Mouse (Mus musculus) Patski (cell line): Measurements from ENCODE around the gene Ick. TPM values are rescaled to one million over a fixed set of nuclear protein-coding genes. Genes with fewer than 3 reads are reported as not detected.

Experiments used
- ATAC-seq: fragments of 100-300 bp; one replicate; pipeline ENCODE4 v1.8.0; 2021
- CTCF ChIA-PET: fragments of 350-600 bp; sonication (Branson Sonifier 250); formaldehyde crosslinking; loops from one replicate; lab custom pipeline; 2022; ENCODE audit warnings: inconsistent platforms; lab: Charles Lee
- POLR2A ChIA-PET: fragments of 350-600 bp; sonication (Branson Sonifier 250); formaldehyde crosslinking; loops from one replicate; lab custom pipeline; 2022; ENCODE audit warnings: antibody characterized with exemption, inconsistent platforms; lab: Charles Lee
- DNase-seq: peaks from one replicate; pipeline ENCODE4 v3.0.0-alpha.2; 2011; ENCODE audit warnings: low read depth, low spot score
- H3K27me3 ChIP-seq: fragments of 371-371 bp; one replicate; pipeline ENCODE4 v1.5.1; 2021
- CTCF ChIP-seq: fragments of 100-300 bp; IDR thresholded peaks from one replicate; pipeline ENCODE4 v1.5.1; 2021
- in situ Hi-C: fragments of 300-500 bp; cut with MboI; formaldehyde crosslinking; loops from 3 replicates; pipeline ENCODE4 v1.11.1; 2018; ENCODE audit warnings: low pct_unique_long_range_greater_than_20kb, mixed read lengths
- polyA plus RNA-seq: library from polyadenylated mRNA; unstranded; gene quantifications from one replicate; pipeline ENCODE4 v1.2.3, GENCODE M21; 2021

Ick gene
- polyA plus RNA-seq, 1 experiment from 2014 or later: 19.0 TPM

DNA sequence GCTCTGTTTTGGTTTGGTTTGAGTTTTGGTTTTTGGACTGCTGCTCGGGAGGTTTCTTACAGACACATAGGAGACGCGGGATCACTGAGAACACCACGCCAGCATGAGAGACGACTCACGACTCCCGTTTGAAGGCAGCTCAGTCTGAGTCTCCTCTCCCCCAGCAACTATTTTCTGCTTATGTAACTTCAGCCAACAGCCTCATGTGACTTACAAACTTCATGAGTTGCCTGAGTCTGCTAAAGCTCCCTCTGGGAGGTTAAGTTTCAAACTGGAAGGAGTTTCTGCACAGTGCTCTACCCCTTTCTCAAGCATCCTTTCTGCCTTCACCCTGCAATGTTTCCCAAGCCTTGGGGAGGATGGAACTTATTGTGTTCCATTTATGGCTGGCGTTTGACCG is 76.7 kb downstream of the Ick start:
- no peak for TF ChIP-seq CTCF
- ChIA-PET POLR2A (no interaction called here), CTCF (no interaction called here)
- H3K27me3 ChIP-seq: no peaks in the 10 kb centered on the region
- DNase-seq: no peak
- no peak for ATAC-seq
- in situ Hi-C loops: no loop called here

DNA sequence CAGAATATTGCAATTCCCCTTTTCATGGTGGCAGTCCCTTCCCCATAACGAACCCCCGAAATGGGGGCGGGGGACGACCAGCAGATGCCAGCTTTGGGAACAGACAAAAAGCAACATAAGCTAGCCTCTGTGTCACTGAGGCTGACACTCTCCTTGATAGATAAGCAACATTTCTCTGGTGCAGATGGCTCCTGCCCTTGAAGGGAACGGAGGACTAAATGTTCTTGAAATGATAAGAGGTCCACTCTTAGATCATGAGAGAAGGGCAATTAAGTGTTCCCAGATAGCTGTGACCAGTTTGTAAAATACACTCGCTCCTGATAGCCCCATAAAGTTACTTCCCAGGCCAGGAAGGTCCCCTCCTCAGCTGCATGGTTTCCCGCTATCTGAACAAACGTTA is 79.9 kb downstream of the Ick start:
- POLR2A ChIA-PET: interaction anchor here (0.6 kb wide), 1 partner anchor 337 kb away, joined by 3 read pairs; no protein-coding TSS in a partner anchor
- ATAC-seq (no peak), DNase-seq (no peak)
- no peaks in the 10 kb centered on the region for H3K27me3 ChIP-seq
- CTCF ChIA-PET: no interaction called here
- no peak for TF ChIP-seq CTCF
- in situ Hi-C loops: no loop called here

DNA sequence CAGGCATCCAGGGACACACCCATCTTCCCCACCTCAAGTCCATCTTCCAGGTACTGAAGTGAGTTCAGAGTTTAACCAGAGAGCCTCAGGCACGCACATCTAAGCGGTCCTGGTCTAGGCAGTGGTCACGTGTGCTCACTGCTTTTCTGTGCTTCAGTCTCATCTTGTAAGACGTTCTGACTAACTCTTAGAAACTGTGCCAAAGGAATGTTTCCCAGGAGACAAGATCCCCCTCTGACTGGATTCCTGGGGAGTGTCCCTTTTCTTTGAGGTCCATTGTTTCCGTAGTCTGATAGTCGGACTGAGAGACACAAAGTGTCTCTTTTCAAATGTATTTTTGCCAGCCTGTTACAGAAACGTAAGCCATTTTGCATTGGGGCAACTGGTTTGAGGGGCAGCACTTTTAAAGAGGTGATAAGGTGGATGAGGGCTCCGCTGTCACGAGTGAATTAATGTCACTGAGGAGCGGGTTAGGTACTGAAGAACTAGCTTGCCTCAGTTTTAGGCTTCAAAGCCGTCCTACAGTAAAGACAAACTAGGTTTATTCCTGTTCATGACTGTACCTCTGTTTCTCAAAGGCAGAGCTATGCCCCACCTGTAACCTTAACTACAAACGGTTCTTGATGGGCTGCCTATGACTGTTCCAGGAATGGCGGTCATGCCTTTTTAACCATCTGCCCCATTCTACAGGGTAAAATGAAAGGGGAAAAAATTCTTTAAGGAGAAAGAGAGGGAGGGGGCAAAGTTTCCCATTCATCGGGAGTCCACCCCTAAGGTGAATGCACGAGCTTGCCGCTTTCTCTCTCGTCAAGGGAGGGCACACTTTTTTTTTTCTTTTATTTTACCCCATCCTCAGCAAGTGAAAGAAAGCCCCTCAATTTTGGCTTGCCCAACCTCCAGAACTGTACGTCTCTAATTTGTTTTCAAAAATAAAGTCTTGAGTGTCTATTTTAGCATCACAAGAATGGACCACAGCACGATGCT is 82.0 kb downstream of the Ick start:
- DNase-seq: peak; percentile 20
- in situ Hi-C loops: no loop called here
- CTCF ChIA-PET: interaction anchor here (2.2 kb wide), 1 partner anchor 9 kb away, joined by 7 read pairs; no protein-coding TSS in a partner anchor
- ATAC-seq: no peak
- POLR2A ChIA-PET: interaction anchor here (0.7 to 1.1 kb wide), 2 partner anchors 11 to 397 kb away, joined by 4 read pairs; partner anchors contain the start of gene Slc17a5
- TF ChIP-seq CTCF: no peak
- no peaks in the 10 kb centered on the region for H3K27me3 ChIP-seq

DNA sequence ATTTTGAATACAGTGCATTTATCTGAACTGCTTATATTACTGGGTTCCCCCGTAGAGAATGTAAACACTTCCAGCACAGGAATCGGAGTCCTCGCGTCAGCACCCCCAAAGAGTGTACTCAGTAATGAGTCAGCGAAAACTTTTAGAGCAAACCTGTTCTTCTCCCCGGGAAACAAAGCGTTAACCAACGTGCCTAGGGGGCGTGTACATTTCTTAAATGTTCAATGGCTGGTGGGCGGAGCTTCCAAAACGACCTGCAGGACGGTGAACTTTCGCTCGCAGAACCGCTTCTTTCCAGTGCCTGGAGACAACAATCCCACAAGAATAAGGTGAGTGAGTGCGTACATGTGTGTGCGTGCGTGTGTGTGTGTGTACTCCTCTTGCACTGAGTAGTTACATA is 82.7 kb downstream of the Ick start:
- ChIA-PET POLR2A (interaction anchor here (0.7 to 1.1 kb wide), 4 partner anchors 8 to 396 kb away, joined by 4 to 5 read pairs (median 4); partner anchors contain the start of gene Slc17a5), CTCF (interaction anchor here (1.2 to 2.2 kb wide), 2 partner anchors 9 to 16 kb away, joined by 4 to 7 read pairs; no protein-coding TSS in a partner anchor)
- no peaks in the 10 kb centered on the region for H3K27me3 ChIP-seq
- no peak for TF ChIP-seq CTCF
- in situ Hi-C loops: no loop called here
- ATAC-seq: no peak
- DNase-seq: no peak

DNA sequence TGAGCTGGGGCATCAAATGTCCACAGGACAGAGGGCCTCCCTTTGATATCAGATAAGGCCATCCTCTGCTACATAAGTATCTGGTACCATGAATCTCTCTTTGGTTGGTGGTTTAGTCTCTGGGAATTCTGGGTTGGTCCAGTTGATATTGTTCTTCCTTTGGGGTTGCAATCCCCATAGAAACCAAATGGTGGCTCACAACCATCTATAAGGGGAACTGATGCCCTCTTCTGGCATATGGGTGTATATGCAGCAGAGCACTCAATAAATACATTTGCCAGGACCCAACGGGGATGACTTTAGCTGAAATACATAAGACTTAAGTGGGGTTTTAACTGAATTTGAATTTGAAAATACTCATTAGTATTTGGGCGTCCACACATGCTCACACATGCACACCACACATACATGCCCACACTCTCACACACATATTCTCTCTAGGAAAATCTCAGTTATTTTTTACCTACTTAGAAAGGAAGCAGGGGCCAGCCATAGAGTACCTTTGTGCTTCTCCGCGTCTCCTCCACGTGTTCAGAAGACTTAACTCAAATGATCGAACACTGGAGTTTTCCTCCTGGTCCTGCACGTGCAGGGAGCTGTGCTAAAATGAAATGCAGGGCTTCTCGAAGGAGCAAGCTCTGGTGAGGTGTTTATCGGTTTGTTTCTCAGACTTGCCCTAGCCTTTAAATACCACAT is 85.1 kb downstream of the Ick start:
- ATAC-seq (peak; percentile 39), DNase-seq (peak; percentile 30)
- TF ChIP-seq CTCF: peak; percentile 95
- in situ Hi-C loops: no loop called here
- H3K27me3 ChIP-seq: no peaks in the 10 kb centered on the region
- ChIA-PET POLR2A (no interaction called here), CTCF (interaction anchor here (0.7 to 1.6 kb wide), 11 partner anchors 10 to 113 kb away, joined by 3 to 6 read pairs (median 4); partner anchors contain the start of gene Ick)

DNA sequence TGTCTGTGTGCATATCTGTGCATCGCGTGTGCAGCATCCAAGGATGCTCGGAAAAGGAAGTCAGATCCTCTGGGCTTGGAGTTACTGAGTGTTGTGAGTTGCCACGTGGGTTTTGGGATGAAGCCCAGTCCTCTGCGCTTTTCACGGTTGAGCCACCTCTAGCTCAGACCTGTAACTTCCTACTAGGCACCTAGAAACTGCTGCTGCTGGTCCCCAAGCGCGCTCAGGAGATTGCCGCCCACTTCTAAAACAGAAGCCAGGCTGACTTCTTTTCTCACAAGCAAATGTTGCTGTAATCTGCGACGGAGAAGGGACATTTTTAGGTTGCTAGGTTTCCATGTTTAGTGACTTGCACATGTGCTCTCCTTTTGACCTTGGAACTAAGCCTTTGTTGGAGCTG is 86.0 kb downstream of the Ick start:
- DNase-seq (no peak), ATAC-seq (no peak)
- TF ChIP-seq CTCF: no peak
- ChIA-PET POLR2A (no interaction called here), CTCF (interaction anchor here (0.7 to 1.6 kb wide), 8 partner anchors 19 to 112 kb away, joined by 3 to 6 read pairs (median 4); partner anchors contain the start of gene Ick)
- in situ Hi-C loops: no loop called here
- H3K27me3 ChIP-seq: no peaks in the 10 kb centered on the region

DNA sequence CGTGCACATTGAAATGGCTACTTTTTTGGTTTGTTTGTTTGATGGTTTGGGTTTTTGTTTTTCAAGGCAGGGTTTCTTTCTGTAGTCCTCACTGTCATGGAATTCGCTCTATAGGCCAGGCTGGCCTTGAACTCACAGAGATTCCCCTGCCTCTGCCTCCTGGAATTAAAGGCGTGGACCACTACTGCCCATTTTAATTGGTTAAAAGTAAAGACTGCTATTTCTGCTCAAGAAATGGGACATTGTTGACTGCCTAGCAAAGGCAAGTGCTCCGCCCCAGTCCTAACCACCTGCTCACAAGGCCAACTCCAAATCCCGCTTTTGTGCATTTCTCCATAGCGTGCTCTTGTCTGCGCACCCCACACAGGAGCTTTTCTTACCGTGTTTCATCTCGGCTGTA is 88.8 kb downstream of the Ick start:
- in situ Hi-C loops: no loop called here
- ChIA-PET CTCF (interaction anchor here (0.9 kb wide), 1 partner anchor 22 kb away, joined by 3 read pairs; no protein-coding TSS in a partner anchor), POLR2A (no interaction called here)
- DNase-seq (no peak), ATAC-seq (no peak)
- H3K27me3 ChIP-seq: no peaks in the 10 kb centered on the region
- no peak for TF ChIP-seq CTCF

DNA sequence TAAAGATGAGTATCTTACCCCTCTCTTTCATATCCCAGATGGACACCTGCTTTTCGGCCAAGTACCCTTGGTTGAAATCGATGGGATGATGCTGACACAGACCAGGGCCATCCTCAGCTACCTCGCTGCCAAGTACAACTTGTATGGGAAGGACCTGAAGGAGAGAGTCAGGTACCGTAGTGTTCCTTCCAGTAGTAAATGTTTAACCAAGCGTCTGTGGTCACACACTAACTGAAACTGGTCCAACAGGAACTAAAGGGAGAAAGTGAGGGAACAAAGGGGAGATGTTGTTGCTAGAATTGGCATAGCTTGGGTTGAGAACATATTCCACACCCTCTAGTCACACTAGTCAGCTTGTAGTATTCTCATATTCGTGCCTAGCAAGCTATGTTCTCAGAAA is 95.2 kb downstream of the Ick start:
- CTCF ChIA-PET: interaction anchor here (0.9 to 1.7 kb wide), 5 partner anchors 10 to 96 kb away, joined by 3 to 5 read pairs (median 3); no protein-coding TSS in a partner anchor
- DNase-seq (no peak), ATAC-seq (no peak)
- TF ChIP-seq CTCF: no peak
- in situ Hi-C loops: loop anchor here (25.0 kb wide), 1 partner anchor 108 kb away; the partner anchor contains the start of gene Omt2a
- no peaks in the 10 kb centered on the region for H3K27me3 ChIP-seq
- POLR2A ChIA-PET: no interaction called here

DNA sequence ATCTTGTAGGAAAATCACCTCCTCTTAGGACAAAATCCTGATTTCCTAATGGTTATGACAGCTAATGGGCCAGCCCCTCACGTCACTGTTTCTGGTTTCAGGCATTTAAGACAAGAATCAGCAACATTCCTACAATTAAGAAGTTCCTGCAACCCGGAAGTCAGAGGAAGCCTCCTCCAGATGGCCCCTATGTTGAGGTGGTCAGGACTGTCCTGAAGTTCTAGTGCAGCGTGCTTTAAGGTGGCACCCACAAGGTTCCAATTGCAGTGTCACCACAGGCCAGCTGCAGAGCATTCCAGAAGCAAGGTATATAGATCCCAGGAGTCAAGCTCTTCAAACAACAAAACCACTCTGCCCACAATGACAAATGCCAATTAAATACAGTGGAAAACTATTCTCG is 100.0 kb downstream of the Ick start:
- ATAC-seq (no peak), DNase-seq (no peak)
- in situ Hi-C loops: loop anchor here (25.0 kb wide), 1 partner anchor 103 kb away; the partner anchor contains the start of gene Omt2a
- POLR2A ChIA-PET: no interaction called here
- CTCF ChIA-PET: no interaction called here
- H3K27me3 ChIP-seq: no peaks in the 10 kb centered on the region
- no peak for TF ChIP-seq CTCF

DNA sequence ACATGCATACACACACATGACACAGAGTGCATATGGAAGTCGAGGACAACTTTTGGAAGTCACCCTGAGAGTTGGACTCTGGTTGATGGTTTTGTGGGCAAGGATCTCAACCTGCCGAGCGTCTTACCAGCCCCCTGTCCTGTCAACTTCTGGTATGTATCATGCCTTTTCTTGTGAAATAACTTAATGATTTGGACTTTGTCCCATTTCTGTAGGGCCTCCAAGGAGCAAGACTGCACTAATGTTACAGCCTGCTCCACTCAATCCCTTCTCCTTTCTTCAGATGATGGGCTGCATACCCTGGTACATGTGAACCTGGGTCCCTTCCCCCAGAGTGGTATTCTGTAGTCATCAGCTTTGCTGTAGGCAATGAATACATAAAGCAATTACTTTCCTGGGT is 101.1 kb downstream of the Ick start:
- no peak for ATAC-seq

More for the DNA sequence above, 101.1 kb downstream of the Ick start:
- in situ Hi-C loops: loop anchor here (25.0 kb wide), 1 partner anchor 102 kb away; the partner anchor contains the start of gene Omt2a
- no peak for TF ChIP-seq CTCF
- DNase-seq: no peak
- ChIA-PET POLR2A (no interaction called here), CTCF (no interaction called here)
- no peaks in the 10 kb centered on the region for H3K27me3 ChIP-seq
